Mouse (Mus musculus): ENCODE results near the gene Vmn1r227.

The Vmn1r227 gene

GRCm38 (mm10) chr17:20729543-20729942 is at the start of gene Vmn1r227:
Vmn1r227 (plus strand) TSS chr17:20729843.
- no peak for DNase-seq

GRCm38 (mm10) chr17:20682543-20682942 is 47.1 kb upstream of the Vmn1r227 start, which contains the start of gene Vmn1r226:
Vmn1r226 (plus strand) TSS chr17:20682843.
- no peak for DNase-seq

GRCm38 (mm10) chr17:20786057-20786456 is 56.4 kb downstream of the Vmn1r227 start, which contains the start of gene Vmn1r228:
Vmn1r228 (minus strand) TSS chr17:20786157.
- no peak for DNase-seq

All from lung, postnatal 36 days (tissue).